Mouse (Mus musculus): ENCODE results near the gene Pcbp3. TPM values are rescaled to one million over a fixed set of nuclear protein-coding genes. Genes with fewer than 3 reads are reported as not detected.

The Pcbp3 gene
- polyA plus RNA-seq, 1 experiment from 2014 or later = 45.2 TPM

DNA sequence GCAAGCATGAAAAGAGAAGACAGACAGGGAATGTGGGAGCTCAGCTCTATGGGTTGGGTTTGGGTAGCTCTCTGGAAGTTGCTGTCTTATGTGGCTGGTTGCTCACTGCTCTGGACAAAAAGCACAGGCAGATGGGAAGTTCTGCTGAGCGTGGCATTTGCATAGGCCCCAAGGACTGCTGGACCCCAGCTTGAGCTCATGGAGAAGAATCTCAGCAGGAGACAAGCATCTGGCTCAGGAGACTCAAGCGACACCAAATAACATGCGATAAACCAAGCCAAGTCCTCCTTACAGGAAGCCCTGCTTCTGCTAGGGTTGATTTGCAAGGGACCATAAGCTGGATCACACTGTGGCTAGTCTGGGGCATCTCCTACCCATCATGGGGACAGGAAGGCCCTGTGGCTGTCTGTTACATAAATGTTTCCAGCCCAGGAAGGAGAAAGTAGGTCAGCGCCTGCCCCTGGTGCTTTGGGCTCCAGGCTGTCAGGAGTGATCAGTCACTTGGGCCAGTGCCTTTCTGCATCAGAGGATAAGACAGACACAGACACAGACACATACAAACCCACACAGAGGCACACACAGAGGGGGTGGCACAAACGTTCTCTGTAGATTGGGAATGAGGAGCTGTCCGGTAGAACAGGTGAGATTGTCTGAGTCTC is 159.7 kb downstream of the Pcbp3 start:
- H3K36me3 ChIP-seq (replicated peaks; ENCODE audit: control insufficient read depth, insufficient read depth) = 0 out of 2 replicates have a peak, but pooled peaks cover 5% of the 10 kb centered on the region
- H3K4me1 ChIP-seq (replicated peaks; ENCODE audit: control insufficient read depth, insufficient read depth, low read length) = peaks cover 11% of the 10 kb centered on the region; the same call in 1 of the 2 replicates
- H3K9me3 ChIP-seq (ENCODE audit: control insufficient read depth, low read length) = no peaks in the 10 kb centered on the region
- 0 out of 2 replicates have a peak overlapping the region, but pooled peaks have one; percentile 22 for H3K27ac ChIP-seq
- no peak for DNase-seq (ENCODE audit: low spot score)
- ATAC-seq (ENCODE audit: low FRiP score) = no peak
- H3K9ac ChIP-seq = no peak overlapping the region
- H3K4me2 ChIP-seq (replicated peaks) = no peak overlapping the region
- WGBS = 68% methylated on average over 6 of the region's 6 CpGs
- no peak overlapping the region for H3K4me3 ChIP-seq (replicated peaks; ENCODE audit: low read length)
- no peaks in the 10 kb centered on the region for H3K27me3 ChIP-seq (ENCODE audit: control insufficient read depth, insufficient read depth, low read length)

DNA sequence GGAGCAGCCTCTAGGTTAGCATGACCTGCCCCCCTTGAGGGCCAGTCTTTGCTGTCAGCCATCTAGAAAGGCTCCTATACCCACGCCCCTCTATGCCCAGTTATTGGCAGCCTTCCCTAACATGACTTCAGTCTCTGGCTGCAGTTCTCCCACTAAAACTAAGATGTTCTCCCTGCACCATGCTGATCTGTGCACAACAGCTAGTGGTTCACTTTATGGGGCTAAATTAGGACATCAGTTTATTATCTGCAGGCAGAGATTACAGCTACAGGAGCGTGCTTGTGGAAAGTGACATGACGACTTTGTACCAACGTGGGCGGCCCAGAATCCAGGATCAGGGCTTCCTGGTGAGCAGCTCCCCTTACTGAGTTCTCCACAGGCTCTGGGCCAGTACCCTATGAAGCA is 160.4 kb downstream of the Pcbp3 start:
- H3K27ac ChIP-seq = no peak overlapping the region
- H3K9ac ChIP-seq = no peak overlapping the region
- H3K4me1 ChIP-seq (replicated peaks; ENCODE audit: control insufficient read depth, insufficient read depth, low read length) = peaks cover 11% of the 10 kb centered on the region; the same call in 1 of the 2 replicates
- no peaks in the 10 kb centered on the region for H3K27me3 ChIP-seq (ENCODE audit: control insufficient read depth, insufficient read depth, low read length)
- no peaks in the 10 kb centered on the region for H3K9me3 ChIP-seq (ENCODE audit: control insufficient read depth, low read length)
- H3K4me3 ChIP-seq (replicated peaks; ENCODE audit: low read length) = no peak overlapping the region
- 85% methylated on average over 5 of the region's 5 CpGs for WGBS
- ATAC-seq (ENCODE audit: low FRiP score) (no peak), DNase-seq (ENCODE audit: low spot score) (no peak)
- H3K4me2 ChIP-seq (replicated peaks) = no peak overlapping the region
- H3K36me3 ChIP-seq (replicated peaks; ENCODE audit: control insufficient read depth, insufficient read depth) = peaks cover 5% of the 10 kb centered on the region; the same call in 1 of the 2 replicates

DNA sequence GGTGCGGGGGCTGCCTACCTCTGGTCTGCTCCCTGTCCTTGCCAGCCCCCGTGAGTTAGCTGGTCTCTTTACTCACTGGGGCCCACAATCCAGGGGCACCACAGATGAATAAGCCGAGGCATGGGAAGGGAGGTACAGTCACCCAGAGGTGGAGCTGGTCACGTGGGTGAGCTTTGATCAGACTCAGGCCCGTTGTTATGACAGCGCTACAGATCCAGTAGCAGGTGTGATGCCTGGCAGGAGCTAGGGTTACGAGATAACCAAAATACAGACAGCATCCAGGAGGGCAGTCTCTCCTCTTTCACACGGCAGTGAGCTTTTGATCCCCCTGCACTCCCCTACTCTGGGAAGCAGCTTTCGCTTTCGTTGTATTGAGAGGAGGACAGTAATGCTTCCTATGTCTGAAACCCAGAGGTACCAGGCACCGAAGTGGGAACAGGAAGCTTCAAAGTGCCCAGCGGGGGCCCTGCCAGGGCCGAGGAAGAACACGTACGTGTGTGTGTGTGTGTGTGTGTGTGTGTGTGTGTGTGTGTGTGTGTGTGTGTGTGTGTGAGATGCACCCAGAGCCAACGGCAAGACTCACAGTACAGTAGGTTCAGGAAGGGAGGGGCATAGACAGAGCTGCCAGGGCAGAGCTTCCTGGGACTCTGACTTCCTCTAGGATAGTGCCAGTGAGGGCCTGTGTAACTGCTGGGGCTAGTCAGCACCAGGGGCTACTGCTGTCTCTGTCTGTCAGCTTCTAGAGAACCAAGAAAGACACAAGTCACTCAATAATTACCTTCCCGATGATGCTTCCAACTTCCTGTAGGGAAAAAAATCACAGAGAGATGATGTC is 162.7 kb downstream of the Pcbp3 start:
- Histone ChIP-seq H3K27ac (no peak overlapping the region), H3K9me3 (ENCODE audit: control insufficient read depth, low read length) (no peaks in the 10 kb centered on the region), H3K27me3 (ENCODE audit: control insufficient read depth, insufficient read depth, low read length) (no peaks in the 10 kb centered on the region), H3K4me3 (replicated peaks; ENCODE audit: low read length) (no peak overlapping the region), H3K36me3 (replicated peaks; ENCODE audit: control insufficient read depth, insufficient read depth) (peaks cover 5% of the 10 kb centered on the region; the same call in 1 of the 2 replicates), H3K9ac (no peak overlapping the region), H3K4me2 (replicated peaks) (no peak overlapping the region), H3K4me1 (replicated peaks; ENCODE audit: control insufficient read depth, insufficient read depth, low read length) (peaks cover 11% of the 10 kb centered on the region; the same call in 1 of the 2 replicates)
- no peak for DNase-seq (ENCODE audit: low spot score)
- ATAC-seq (ENCODE audit: low FRiP score) = no peak
- WGBS = 88% methylated on average over 17 of the region's 17 CpGs

DNA sequence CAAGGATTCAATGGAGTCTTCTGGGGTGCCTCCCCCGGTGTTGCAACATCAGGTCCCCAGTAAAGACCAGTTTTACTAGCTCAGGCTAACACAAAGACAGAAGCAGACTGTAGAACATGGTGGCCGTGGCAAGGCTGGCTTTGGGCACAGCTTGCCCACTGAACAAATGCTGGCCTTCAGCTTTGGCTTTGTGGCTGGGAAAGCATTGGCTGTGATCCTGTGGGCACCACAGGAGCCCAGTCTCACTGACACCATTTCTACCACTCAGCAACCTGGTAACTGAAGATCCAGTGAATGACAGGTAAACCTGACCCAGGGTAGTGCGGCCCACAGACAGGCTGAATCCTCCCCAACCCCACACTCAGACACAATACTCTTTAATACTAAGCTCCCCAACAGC is 167.6 kb downstream of the Pcbp3 start:
- 92% methylated on average over 3 of the region's 3 CpGs for WGBS
- Histone ChIP-seq H3K27ac (no peak overlapping the region), H3K27me3 (ENCODE audit: control insufficient read depth, insufficient read depth, low read length) (no peaks in the 10 kb centered on the region), H3K36me3 (replicated peaks; ENCODE audit: control insufficient read depth, insufficient read depth) (peaks cover 5% of the 10 kb centered on the region; the same call in 1 of the 2 replicates), H3K9ac (no peak overlapping the region), H3K4me1 (replicated peaks; ENCODE audit: control insufficient read depth, insufficient read depth, low read length) (0 out of 2 replicates have a peak, but pooled peaks cover 5% of the 10 kb centered on the region), H3K4me2 (replicated peaks) (no peak overlapping the region), H3K4me3 (replicated peaks; ENCODE audit: low read length) (no peak overlapping the region), H3K9me3 (ENCODE audit: control insufficient read depth, low read length) (no peaks in the 10 kb centered on the region)
- DNase-seq (ENCODE audit: low spot score) (no peak), ATAC-seq (ENCODE audit: low FRiP score) (no peak)

DNA sequence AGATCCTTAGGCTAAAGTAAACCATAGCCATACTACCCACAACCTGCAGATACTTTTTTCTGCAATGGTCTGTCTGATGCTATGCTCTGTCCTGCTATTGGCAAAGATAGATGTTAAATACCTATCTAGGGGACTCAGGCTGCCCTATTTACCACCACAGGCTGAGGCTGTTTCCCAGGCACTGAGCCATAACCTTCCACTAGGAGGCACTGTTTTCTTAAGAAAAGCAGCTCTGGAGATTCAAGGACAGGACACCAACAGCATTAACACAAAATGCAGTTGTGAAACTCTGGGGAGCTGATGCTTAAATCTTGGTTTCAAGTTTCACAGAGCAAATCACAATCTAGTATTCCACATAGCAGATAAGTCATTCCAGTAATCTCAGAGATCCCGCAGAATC is 170.2 kb downstream of the Pcbp3 start:
- H3K9ac ChIP-seq = no peak overlapping the region
- no peaks in the 10 kb centered on the region for H3K9me3 ChIP-seq (ENCODE audit: control insufficient read depth, low read length)
- no peak overlapping the region for H3K4me3 ChIP-seq (replicated peaks; ENCODE audit: low read length)
- H3K27ac ChIP-seq = no peak overlapping the region
- WGBS = 88% methylated on average over 1 of the region's 1 CpGs
- 0 out of 2 replicates have a peak, but pooled peaks cover 5% of the 10 kb centered on the region for H3K4me1 ChIP-seq (replicated peaks; ENCODE audit: control insufficient read depth, insufficient read depth, low read length)
- no peak for ATAC-seq (ENCODE audit: low FRiP score)
- peak; percentile 62 for DNase-seq (ENCODE audit: low spot score)
- peaks cover 8% of the 10 kb centered on the region for H3K36me3 ChIP-seq (replicated peaks; ENCODE audit: control insufficient read depth, insufficient read depth)
- no peaks in the 10 kb centered on the region for H3K27me3 ChIP-seq (ENCODE audit: control insufficient read depth, insufficient read depth, low read length)
- H3K4me2 ChIP-seq (replicated peaks) = no peak overlapping the region

DNA sequence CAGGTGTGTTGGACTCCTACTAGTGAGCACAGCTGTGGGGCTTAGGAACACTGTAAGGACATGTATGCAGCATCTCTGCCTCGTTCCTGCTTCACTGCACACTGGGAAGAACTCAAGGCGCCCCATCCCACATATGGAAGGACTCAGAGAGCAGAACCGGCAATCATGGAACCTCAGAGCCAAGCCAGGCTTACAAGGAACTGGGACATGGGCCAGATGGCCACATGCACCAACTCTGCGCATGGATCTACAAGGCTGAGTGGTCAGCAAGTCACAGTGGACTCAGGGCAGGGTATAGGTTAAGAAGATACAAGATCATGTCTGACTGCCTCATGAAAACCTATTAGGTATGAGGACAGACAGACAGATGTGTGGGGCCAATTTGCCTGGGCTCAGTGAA is 171.8 kb downstream of the Pcbp3 start:
- Histone ChIP-seq H3K9ac (no peak overlapping the region), H3K9me3 (ENCODE audit: control insufficient read depth, low read length) (no peaks in the 10 kb centered on the region), H3K27ac (no peak overlapping the region), H3K4me3 (replicated peaks; ENCODE audit: low read length) (no peak overlapping the region), H3K36me3 (replicated peaks; ENCODE audit: control insufficient read depth, insufficient read depth) (peaks cover 8% of the 10 kb centered on the region; the same call in 1 of the 2 replicates), H3K4me1 (replicated peaks; ENCODE audit: control insufficient read depth, insufficient read depth, low read length) (0 out of 2 replicates have a peak, but pooled peaks cover 5% of the 10 kb centered on the region), H3K4me2 (replicated peaks) (no peak overlapping the region), H3K27me3 (ENCODE audit: control insufficient read depth, insufficient read depth, low read length) (no peaks in the 10 kb centered on the region)
- DNase-seq (ENCODE audit: low spot score) = no peak
- WGBS = 92% methylated on average over 4 of the region's 4 CpGs
- ATAC-seq (ENCODE audit: low FRiP score) = no peak

DNA sequence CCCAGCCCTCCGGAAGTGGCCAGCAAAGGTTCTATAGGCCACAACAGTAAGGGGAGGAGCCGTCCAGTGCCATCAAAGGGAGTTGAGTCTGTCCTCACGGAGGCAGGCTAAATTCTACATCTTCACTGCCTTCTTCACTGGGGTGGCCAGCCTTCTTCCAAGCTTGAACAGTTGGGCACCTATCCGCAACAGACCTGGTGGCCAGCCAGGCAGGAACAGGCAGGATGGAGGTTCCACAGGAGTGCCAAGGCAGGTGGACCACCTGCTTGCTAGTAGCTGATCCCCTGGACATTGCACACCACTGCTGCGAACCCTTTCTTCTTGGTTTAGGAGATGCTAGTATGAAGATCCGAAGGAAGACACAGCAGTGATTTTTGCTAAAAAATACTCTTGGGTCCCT is 176.4 kb downstream of the Pcbp3 start:
- WGBS = 85% methylated on average over 6 of the region's 6 CpGs
- H3K36me3 ChIP-seq (replicated peaks; ENCODE audit: control insufficient read depth, insufficient read depth) = peaks cover 8% of the 10 kb centered on the region; the same call in 1 of the 2 replicates
- H3K4me3 ChIP-seq (replicated peaks; ENCODE audit: low read length) = no peak overlapping the region
- H3K4me2 ChIP-seq (replicated peaks) = no peak overlapping the region
- 0 out of 2 replicates have a peak, but pooled peaks cover 3% of the 10 kb centered on the region for H3K4me1 ChIP-seq (replicated peaks; ENCODE audit: control insufficient read depth, insufficient read depth, low read length)
- H3K27ac ChIP-seq = no peak overlapping the region
- H3K9me3 ChIP-seq (ENCODE audit: control insufficient read depth, low read length) = no peaks in the 10 kb centered on the region
- no peak for DNase-seq (ENCODE audit: low spot score)
- no peak for ATAC-seq (ENCODE audit: low FRiP score)
- no peaks in the 10 kb centered on the region for H3K27me3 ChIP-seq (ENCODE audit: control insufficient read depth, insufficient read depth, low read length)
- H3K9ac ChIP-seq = no peak overlapping the region

DNA sequence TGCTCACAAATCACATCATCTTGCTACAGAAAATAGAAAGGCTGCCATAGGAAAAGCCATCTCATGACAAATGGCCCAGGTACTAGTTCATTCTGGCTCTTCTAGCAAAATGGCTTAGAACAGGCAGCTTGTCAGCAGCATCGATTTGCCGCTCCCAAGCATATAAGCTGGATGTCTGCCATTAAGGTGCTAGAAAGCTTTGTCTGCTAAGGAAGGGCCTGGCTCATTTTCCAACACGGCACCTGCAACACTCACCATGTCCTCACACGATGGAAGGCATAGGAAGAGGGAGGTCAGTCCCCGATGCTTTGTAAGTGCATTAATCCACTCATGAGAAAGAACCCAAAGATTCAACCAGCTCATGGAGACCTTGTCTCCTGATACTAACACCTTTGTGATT is 182.5 kb downstream of the Pcbp3 start:
- 83% methylated on average over 5 of the region's 5 CpGs for WGBS

DNA sequence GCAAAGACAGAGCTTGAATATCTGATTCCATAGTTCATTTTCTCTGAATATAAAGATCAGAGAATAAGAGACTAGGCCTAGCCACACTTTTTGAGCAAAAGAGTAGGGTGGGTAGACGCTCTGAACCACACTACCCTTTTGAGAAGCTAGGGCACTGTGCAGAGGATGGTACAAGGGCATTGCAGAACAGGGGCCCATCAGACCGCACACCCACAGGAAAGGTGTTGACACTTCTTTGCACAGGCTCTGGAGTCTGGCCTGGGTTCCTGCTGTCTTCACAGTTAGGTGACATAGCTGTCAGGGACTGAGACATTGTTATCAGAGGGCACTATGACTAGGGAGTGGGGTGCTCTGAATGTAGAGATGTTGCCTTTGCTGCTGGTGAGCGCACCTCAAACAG is 190.1 kb downstream of the Pcbp3 start:
- Histone ChIP-seq H3K27ac (no peak overlapping the region), H3K9ac (no peak overlapping the region), H3K9me3 (ENCODE audit: control insufficient read depth, low read length) (no peaks in the 10 kb centered on the region), H3K27me3 (ENCODE audit: control insufficient read depth, insufficient read depth, low read length) (no peaks in the 10 kb centered on the region), H3K4me1 (replicated peaks; ENCODE audit: control insufficient read depth, insufficient read depth, low read length) (no peaks in the 10 kb centered on the region), H3K4me2 (replicated peaks) (no peak overlapping the region), H3K4me3 (replicated peaks; ENCODE audit: low read length) (no peak overlapping the region), H3K36me3 (replicated peaks; ENCODE audit: control insufficient read depth, insufficient read depth) (no peaks in the 10 kb centered on the region)
- ATAC-seq (ENCODE audit: low FRiP score) (no peak), DNase-seq (ENCODE audit: low spot score) (no peak)
- WGBS = 93% methylated on average over 3 of the region's 3 CpGs

More for the DNA sequence above, 182.5 kb downstream of the Pcbp3 start:
- no peaks in the 10 kb centered on the region for H3K9me3 ChIP-seq (ENCODE audit: control insufficient read depth, low read length)
- no peaks in the 10 kb centered on the region for H3K27me3 ChIP-seq (ENCODE audit: control insufficient read depth, insufficient read depth, low read length)
- H3K4me2 ChIP-seq (replicated peaks) = no peak overlapping the region
- DNase-seq (ENCODE audit: low spot score) (no peak), ATAC-seq (ENCODE audit: low FRiP score) (no peak)
- H3K4me3 ChIP-seq (replicated peaks; ENCODE audit: low read length) = no peak overlapping the region
- no peak overlapping the region for H3K9ac ChIP-seq
- H3K27ac ChIP-seq = no peak overlapping the region
- H3K36me3 ChIP-seq (replicated peaks; ENCODE audit: control insufficient read depth, insufficient read depth) = no peaks in the 10 kb centered on the region
- no peaks in the 10 kb centered on the region for H3K4me1 ChIP-seq (replicated peaks; ENCODE audit: control insufficient read depth, insufficient read depth, low read length)
